Mouse (Mus musculus): ENCODE measurements around the gene Prdm16. TPM values are rescaled to one million over a fixed set of nuclear protein-coding genes. Genes with fewer than 3 reads are reported as not detected.

Gene Prdm16
- polyA plus RNA-seq, 1 experiment from 2014 or later: 23.2 TPM

DNA sequence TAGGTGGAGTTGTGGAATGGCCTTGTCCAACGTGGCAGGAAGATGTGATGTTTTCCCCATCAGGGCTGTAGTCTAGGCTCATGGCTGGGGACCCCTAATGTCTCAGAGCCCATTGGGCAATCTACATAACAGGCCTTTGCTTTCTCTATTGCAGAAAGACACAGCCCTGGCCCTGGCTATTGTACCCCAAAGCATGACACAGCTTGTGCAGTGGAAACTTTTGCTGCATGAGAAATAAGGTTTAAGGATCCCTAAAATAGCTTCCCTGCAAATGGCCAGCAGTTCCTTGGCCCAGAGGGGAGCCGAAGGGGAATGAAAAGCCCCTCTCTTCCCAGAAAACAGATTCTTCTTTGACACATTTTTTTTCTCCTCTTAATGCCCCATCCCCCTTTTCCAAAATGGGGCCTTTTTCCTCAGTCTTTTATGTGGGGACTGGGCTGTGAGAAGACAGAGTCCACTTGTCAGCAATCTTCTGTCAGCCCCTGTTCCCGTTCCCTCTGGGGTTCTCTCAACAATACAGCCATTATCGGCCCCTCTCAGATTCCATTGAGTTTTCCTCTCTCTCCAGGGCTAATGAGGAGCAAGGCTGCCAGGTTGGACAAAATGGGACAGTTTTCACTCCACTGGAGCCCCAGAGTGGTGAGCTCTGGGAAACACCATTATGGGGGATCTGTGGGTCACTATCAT is 323.6 kb downstream of the Prdm16 start:
- ATAC-seq (ENCODE audit: insufficient read depth, low FRiP score): peak; percentile 31; the same call in 1 of the 2 replicates
- H3K4me3 ChIP-seq (replicated peaks; ENCODE audit: low read length): no peak overlapping the region
- H3K9ac ChIP-seq (ENCODE audit: low read length): no peak overlapping the region
- H3K27ac ChIP-seq (ENCODE audit: low read length): no peak overlapping the region
- H3K4me2 ChIP-seq (ENCODE audit: low read depth, low read length): no peak overlapping the region
- H3K36me3 ChIP-seq (ENCODE audit: control insufficient read depth, insufficient read depth, low read length): no peaks in the 10 kb centered on the region
- H3K4me1 ChIP-seq (ENCODE audit: control insufficient read depth, insufficient read depth, low read length): 0 out of 2 replicates have a peak, but pooled peaks cover 4% of the 10 kb centered on the region
- WGBS: 66% methylated on average over 4 of the region's 4 CpGs
- H3K9me3 ChIP-seq (replicated peaks; ENCODE audit: control insufficient read depth, low read length): no peaks in the 10 kb centered on the region
- no peaks in the 10 kb centered on the region for H3K27me3 ChIP-seq (ENCODE audit: control insufficient read depth, insufficient read depth, low read length)

DNA sequence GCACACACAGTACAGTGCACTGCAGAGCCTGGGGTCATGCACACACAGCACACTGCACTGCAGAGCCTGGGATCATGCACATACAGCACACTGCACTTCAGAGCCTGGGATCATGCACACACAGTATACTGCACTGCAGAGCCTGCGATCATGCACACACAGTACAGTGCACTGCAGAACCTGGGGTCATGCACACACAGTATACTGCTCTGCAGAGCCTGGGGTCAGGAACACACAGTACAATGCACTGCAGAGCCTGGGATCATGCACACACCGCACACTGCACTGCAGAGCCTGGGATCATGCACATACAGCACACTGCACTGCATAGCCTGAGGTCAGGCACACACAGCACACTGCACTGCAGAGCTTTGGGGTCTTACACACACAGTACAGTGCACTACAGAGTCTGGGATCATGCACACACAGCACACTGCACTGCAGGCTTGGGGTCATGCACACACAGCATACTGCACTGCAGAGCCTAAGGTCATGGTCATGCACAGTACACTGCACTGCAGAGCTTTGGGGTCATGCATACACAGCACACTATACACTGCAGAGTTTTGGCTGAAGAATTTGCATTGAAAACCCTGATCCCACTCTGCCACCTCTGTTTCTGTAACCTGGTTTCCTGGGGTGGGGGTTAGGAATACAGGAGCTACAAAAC is 324.4 kb downstream of the Prdm16 start:
- ATAC-seq (ENCODE audit: insufficient read depth, low FRiP score): no peak
- Histone ChIP-seq H3K9me3 (replicated peaks; ENCODE audit: control insufficient read depth, low read length) (no peaks in the 10 kb centered on the region), H3K27ac (ENCODE audit: low read length) (no peak overlapping the region), H3K9ac (ENCODE audit: low read length) (no peak overlapping the region), H3K4me3 (replicated peaks; ENCODE audit: low read length) (no peak overlapping the region), H3K36me3 (ENCODE audit: control insufficient read depth, insufficient read depth, low read length) (no peaks in the 10 kb centered on the region), H3K4me1 (ENCODE audit: control insufficient read depth, insufficient read depth, low read length) (0 out of 2 replicates have a peak, but pooled peaks cover 4% of the 10 kb centered on the region), H3K27me3 (ENCODE audit: control insufficient read depth, insufficient read depth, low read length) (no peaks in the 10 kb centered on the region), H3K4me2 (ENCODE audit: low read depth, low read length) (no peak overlapping the region)
- WGBS: 88% methylated on average over 2 of the region's 2 CpGs

DNA sequence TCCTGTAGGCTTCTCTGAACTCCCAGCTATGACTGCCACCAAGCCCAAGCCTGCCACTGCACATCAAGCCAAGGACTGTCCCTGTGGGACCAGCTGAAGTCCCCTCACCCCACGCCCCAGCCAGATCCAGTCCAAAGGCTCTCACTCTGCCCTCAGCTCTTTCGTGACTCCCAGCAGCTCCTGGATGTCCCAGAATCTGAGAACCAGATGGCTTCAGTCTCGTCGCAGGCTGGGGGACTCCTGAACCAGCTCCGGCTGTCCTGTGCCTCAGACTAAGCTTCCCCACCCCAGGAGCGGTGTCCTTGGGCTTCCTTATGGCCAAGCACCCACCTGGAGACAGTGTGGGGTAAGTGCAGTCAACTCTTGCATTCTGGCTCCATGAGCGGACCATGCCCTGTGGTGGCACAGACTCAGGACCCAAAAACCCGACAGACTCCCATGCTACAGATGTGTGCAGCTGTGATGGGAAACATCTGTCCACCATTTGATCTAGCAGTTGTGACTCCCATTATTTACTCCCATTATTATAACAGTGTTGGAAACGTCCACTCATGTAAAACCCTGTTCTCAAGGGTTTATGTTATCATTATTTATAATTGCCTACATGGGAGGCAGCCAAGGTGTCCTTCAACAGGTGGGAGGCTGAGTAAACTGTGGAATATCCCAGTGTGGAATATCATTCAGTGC is 326.0 kb downstream of the Prdm16 start:
- no peaks in the 10 kb centered on the region for H3K9me3 ChIP-seq (replicated peaks; ENCODE audit: control insufficient read depth, low read length)
- no peak for ATAC-seq (ENCODE audit: insufficient read depth, low FRiP score)
- no peaks in the 10 kb centered on the region for H3K27me3 ChIP-seq (ENCODE audit: control insufficient read depth, insufficient read depth, low read length)
- 43% methylated on average over 9 of the region's 9 CpGs for WGBS
- no peak overlapping the region for H3K4me3 ChIP-seq (replicated peaks; ENCODE audit: low read length)
- H3K36me3 ChIP-seq (ENCODE audit: control insufficient read depth, insufficient read depth, low read length): no peaks in the 10 kb centered on the region
- H3K27ac ChIP-seq (ENCODE audit: low read length): no peak overlapping the region
- H3K4me1 ChIP-seq (ENCODE audit: control insufficient read depth, insufficient read depth, low read length): 0 out of 2 replicates have a peak, but pooled peaks cover 4% of the 10 kb centered on the region
- no peak overlapping the region for H3K4me2 ChIP-seq (ENCODE audit: low read depth, low read length)
- H3K9ac ChIP-seq (ENCODE audit: low read length): no peak overlapping the region

DNA sequence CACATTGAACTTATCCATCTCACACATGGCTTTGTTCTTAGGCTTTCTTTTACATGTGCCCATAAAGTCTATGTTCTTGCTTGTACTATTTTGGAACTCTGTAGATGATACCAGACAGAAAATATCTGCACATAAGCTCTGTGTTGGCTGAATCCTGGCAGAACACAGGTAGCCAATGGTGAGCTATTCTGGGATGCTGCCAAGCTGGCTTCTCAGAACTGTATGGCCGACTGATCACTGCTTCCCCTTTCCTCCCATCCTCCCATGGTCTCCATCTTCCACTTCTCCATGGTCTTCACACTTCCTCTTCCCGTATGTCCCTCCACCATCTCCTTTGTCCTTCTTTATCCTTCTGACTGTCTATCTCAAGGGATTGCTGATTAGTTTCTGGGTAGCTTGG is 327.5 kb downstream of the Prdm16 start:
- 79% methylated on average over 2 of the region's 2 CpGs for WGBS
- H3K4me3 ChIP-seq (replicated peaks; ENCODE audit: low read length): no peak overlapping the region
- no peaks in the 10 kb centered on the region for H3K27me3 ChIP-seq (ENCODE audit: control insufficient read depth, insufficient read depth, low read length)
- ATAC-seq (ENCODE audit: insufficient read depth, low FRiP score): no peak
- H3K4me1 ChIP-seq (ENCODE audit: control insufficient read depth, insufficient read depth, low read length): 0 out of 2 replicates have a peak, but pooled peaks cover 4% of the 10 kb centered on the region
- H3K27ac ChIP-seq (ENCODE audit: low read length): no peak overlapping the region
- H3K4me2 ChIP-seq (ENCODE audit: low read depth, low read length): no peak overlapping the region
- no peaks in the 10 kb centered on the region for H3K36me3 ChIP-seq (ENCODE audit: control insufficient read depth, insufficient read depth, low read length)
- H3K9ac ChIP-seq (ENCODE audit: low read length): no peak overlapping the region
- H3K9me3 ChIP-seq (replicated peaks; ENCODE audit: control insufficient read depth, low read length): no peaks in the 10 kb centered on the region

DNA sequence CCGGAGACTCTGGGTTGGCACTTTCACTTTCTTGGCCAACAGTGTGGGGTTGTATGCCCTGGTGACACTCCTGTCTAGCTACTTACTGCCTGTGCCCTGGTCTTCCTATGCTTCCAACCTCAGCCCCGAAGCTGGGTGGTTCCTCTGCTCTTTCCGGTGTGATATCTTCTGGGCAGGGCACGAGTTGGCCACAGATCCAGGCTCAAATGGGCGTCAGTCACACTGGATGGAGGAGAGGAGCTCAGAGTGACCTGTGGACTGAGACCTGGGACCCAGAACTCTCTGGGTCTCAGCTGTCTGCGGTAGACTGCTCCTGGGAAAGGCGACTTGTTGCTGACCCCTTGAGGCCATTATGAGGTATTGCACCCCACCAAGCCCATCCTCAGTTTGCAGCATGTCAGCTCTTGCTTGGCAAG is 335.2 kb downstream of the Prdm16 start, which contains the start of gene Arhgef16:
Gene Arhgef16 (minus strand): TSS at position 211 of the 416 bp plus-strand sequence.
- no peak within 1 kb of the TSS for H3K4me3 ChIP-seq (replicated peaks; ENCODE audit: low read length)
- no peaks in the 10 kb centered on the region for H3K9me3 ChIP-seq (replicated peaks; ENCODE audit: control insufficient read depth, low read length)
- peaks cover 10% of the 10 kb centered on the region; the same call in 1 of the 2 replicates for H3K27me3 ChIP-seq (ENCODE audit: control insufficient read depth, insufficient read depth, low read length)
- ATAC-seq (ENCODE audit: insufficient read depth, low FRiP score): no peak
- WGBS: 21% methylated on average over 7 of the region's 7 CpGs
- 0 out of 2 replicates have a peak within 1 kb of the TSS, but pooled peaks have one; percentile 18 for H3K27ac ChIP-seq (ENCODE audit: low read length)
- peaks cover 13% of the 10 kb centered on the region; the same call in 1 of the 2 replicates for H3K4me1 ChIP-seq (ENCODE audit: control insufficient read depth, insufficient read depth, low read length)
- H3K4me2 ChIP-seq (ENCODE audit: low read depth, low read length): no peak within 1 kb of the TSS; the same call in 1 of the 2 replicates
- H3K36me3 ChIP-seq (ENCODE audit: control insufficient read depth, insufficient read depth, low read length): no peaks in the 10 kb centered on the region
- no peak within 1 kb of the TSS for H3K9ac ChIP-seq (ENCODE audit: low read length)

DNA sequence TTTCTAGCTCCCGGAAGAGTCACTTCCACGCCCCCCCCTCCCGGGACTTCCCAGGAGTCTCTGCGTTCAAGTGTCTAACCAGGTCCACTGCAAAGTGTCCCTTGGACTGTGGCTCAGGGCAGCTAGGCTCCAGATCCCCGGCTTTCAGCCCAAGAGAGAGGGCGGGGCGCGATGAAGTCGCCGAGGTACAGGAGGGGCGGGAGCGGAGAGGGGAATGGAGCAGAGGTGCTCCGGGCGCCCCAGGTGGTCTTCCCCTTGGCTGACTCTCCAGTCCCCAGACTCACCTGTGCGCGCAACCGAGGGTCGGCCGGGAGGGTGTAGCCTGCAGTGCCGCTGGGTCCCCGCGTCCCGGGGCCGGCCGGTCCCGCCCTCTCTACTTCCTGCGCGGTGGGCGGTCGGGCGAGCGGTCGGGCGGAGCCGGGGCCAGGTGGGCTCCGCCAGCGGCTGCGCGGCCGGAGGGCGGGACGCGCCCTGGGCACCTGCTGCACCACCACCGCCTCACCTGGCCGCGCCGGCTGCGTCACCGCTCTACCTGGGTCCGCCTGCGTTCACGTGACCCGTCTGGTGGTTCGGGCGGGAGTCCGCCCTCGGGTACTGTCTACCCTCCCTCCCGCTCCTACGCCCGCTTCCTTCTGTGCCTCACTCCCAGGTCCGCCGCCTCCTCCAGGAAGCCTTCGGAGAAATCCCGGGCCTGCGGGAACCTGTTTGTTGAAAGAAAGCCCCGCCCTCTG is 337.0 kb downstream of the Prdm16 start:
- WGBS: under 1% methylated on average over 50 of the region's 66 CpGs
- peak overlapping the region; percentile 57 for H3K4me3 ChIP-seq (replicated peaks; ENCODE audit: low read length)

DNA sequence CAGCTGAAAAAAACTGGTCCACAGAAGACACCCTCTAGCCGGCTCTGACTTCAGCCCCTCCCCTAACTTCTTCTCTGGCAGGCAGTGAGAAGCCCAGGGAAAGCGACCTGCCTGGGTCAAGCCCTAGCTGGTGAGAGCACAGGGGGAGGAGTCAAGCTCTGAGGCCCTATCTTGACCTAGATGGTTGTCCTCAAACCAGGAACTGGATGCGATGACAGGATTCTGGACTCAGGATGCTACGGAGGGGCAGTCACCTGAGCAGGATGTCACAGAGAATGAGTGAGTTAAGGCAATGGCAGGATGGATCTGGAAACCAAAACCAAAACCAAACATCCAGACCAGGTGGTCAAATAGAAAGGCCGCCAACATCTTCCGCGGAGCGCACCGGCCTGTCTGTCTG is 338.9 kb downstream of the Prdm16 start:
- Histone ChIP-seq H3K9ac (ENCODE audit: low read length) (peak overlapping the region; percentile 34; the same call in 1 of the 2 replicates), H3K27ac (ENCODE audit: low read length) (peak overlapping the region; percentile 87)

More for the DNA sequence above, 337.0 kb downstream of the Prdm16 start:
- Histone ChIP-seq H3K4me2 (ENCODE audit: low read depth, low read length) (peak overlapping the region; percentile 82), H3K4me1 (ENCODE audit: control insufficient read depth, insufficient read depth, low read length) (peaks cover 16% of the 10 kb centered on the region), H3K9me3 (replicated peaks; ENCODE audit: control insufficient read depth, low read length) (no peaks in the 10 kb centered on the region), H3K27me3 (ENCODE audit: control insufficient read depth, insufficient read depth, low read length) (peaks cover 10% of the 10 kb centered on the region; the same call in 1 of the 2 replicates), H3K36me3 (ENCODE audit: control insufficient read depth, insufficient read depth, low read length) (no peaks in the 10 kb centered on the region), H3K9ac (ENCODE audit: low read length) (peak overlapping the region; percentile 76), H3K27ac (ENCODE audit: low read length) (peak overlapping the region; percentile 87)
- ATAC-seq (ENCODE audit: insufficient read depth, low FRiP score): peak; percentile 91

DNA sequence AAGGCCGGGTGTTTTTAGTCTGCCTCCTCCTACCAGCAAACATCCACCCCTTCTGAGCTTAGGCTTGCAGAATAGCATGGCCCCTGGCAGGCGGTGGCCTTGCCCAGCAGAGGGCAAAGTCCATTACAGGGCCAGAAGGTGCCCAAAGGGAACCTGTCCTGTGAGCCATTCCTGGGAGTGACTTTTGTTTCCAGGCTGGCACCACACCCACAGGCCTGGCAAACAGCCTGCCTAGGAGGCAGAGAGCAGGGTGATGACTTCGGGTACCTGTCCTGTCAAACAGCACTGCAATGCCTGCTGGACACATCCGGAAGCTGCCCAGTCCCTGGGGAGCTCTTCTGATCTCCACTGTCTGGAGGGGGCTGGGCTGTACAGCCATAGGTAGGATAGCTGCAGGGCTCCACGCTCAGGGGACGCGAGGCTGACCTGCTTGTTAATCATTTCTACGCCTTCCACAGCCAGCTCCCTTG is 342.4 kb downstream of the Prdm16 start:
- H3K27ac ChIP-seq (ENCODE audit: low read length): peak overlapping the region; percentile 90
- peak overlapping the region; percentile 27; the same call in 1 of the 2 replicates for H3K4me2 ChIP-seq (ENCODE audit: low read depth, low read length)
- H3K27me3 ChIP-seq (ENCODE audit: control insufficient read depth, insufficient read depth, low read length): peaks cover under 1% of the 10 kb centered on the region; the same call in 1 of the 2 replicates
- H3K4me1 ChIP-seq (ENCODE audit: control insufficient read depth, insufficient read depth, low read length): peaks cover 28% of the 10 kb centered on the region
- 30% methylated on average over 8 of the region's 8 CpGs for WGBS
- ATAC-seq (ENCODE audit: insufficient read depth, low FRiP score): peak; percentile 89
- H3K9me3 ChIP-seq (replicated peaks; ENCODE audit: control insufficient read depth, low read length): no peaks in the 10 kb centered on the region
- H3K36me3 ChIP-seq (ENCODE audit: control insufficient read depth, insufficient read depth, low read length): no peaks in the 10 kb centered on the region
- H3K4me3 ChIP-seq (replicated peaks; ENCODE audit: low read length): no peak overlapping the region
- H3K9ac ChIP-seq (ENCODE audit: low read length): peak overlapping the region; percentile 58

More for the DNA sequence above, 338.9 kb downstream of the Prdm16 start:
- Histone ChIP-seq H3K4me1 (ENCODE audit: control insufficient read depth, insufficient read depth, low read length) (peaks cover 33% of the 10 kb centered on the region), H3K27me3 (ENCODE audit: control insufficient read depth, insufficient read depth, low read length) (peaks cover 10% of the 10 kb centered on the region; the same call in 1 of the 2 replicates), H3K36me3 (ENCODE audit: control insufficient read depth, insufficient read depth, low read length) (no peaks in the 10 kb centered on the region), H3K9me3 (replicated peaks; ENCODE audit: control insufficient read depth, low read length) (no peaks in the 10 kb centered on the region), H3K4me2 (ENCODE audit: low read depth, low read length) (peak overlapping the region; percentile 82), H3K4me3 (replicated peaks; ENCODE audit: low read length) (peak overlapping the region; percentile 57)
- ATAC-seq (ENCODE audit: insufficient read depth, low FRiP score): peak; percentile 19; the same call in 1 of the 2 replicates
- WGBS: 26% methylated on average over 9 of the region's 9 CpGs
